Mouse (Mus musculus) adrenal gland, postnatal 14 days (tissue): ENCODE results near the gene Cog5. TPM values are rescaled to one million over a fixed set of nuclear protein-coding genes. Genes with fewer than 3 reads are reported as not detected.

Source experiments
- DNase-seq: peaks from one replicate; pipeline ENCODE4 v3.0.0; 2021; ENCODE audit warnings: mixed read lengths
- total RNA-seq: library from RNA; stranded (reverse); gene quantifications from 2 replicates; pipeline ENCODE4 v1.2.3, GENCODE M21; 2021

The Cog5 gene
- total RNA-seq, 1 experiment from 2014 or later: 35.3 TPM

GRCm38 (mm10) chr12:31895095-31895734 lies 240.5 kb downstream of the Cog5 start:
- DNase-seq: no peak

DNA sequence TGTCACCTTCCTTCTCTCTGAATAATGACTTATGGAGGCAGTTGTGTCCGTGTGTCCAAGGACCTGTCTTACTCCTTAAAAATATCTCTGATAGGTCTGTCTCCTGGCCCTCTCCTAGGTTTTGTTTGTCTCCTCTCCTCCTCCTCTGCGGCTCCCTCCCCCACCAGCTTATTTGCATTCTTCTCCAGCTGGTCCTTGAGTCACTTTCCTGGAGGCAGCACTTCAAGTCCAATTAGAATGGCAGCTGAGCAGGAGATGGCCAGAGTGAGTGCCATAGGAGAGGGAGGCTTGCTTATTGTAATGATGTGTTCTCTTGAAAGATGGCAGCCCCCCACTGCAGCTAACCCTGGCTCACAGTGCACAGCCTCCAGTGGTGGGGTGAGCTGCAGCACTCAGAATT lies 241.2 kb downstream of the Cog5 start:
- DNase-seq: peak; percentile 41

DNA sequence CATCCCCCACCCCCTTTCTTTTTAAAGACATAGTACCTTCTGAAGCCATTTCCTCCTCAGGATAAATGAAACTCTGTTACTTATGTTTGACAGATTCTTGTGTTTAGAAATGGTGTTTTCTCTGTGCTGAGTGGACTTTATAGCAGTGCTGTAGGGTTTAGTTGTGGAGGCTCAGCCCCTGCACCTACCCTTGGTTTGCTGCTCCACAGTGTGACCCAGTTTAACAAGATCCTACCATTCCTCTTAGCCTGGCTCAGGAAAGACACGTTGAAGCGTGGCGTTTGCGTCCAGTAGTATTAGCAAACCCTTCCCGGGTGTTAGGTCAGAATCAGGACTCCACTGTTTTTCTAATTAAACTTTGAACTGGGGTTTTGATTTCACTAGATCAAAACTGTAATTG lies 241.6 kb downstream of the Cog5 start:
- DNase-seq: no peak

GRCm38 (mm10) chr12:31896986-31897385 lies 242.3 kb downstream of the Cog5 start:
- DNase-seq: peak; percentile 20

- DNase-seq: no peak
Measured at GRCm38 (mm10) chr12:31897456-31897855, 242.8 kb downstream of the Cog5 start.

DNA sequence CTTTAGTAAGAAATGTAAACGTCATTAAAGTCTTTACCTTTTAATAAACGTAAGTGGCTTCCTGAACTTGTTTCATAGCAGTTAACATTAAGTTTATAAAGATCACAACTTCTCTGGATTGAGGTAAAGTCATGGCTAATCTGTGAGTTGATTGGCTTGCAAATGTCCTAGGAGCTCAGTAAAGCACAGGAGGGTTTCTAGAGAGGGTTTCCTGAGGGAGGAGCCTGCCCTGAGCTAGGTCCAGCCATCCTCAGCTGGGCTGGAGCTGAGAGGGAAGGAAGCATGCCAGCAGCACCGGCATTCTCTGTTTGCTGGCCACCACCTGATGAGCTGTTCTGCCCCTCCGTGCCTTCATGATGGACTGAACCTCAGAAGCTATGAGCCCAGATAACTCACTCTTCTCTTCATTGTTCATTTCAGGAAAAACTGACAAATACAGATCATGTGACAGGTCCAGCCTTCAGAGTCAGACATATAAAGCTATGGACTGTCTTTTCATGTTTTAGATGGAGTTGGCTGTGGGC lies 245.8 kb downstream of the Cog5 start:
- DNase-seq: no peak

GRCm38 (mm10) chr12:31905696-31906551 lies 251.3 kb downstream of the Cog5 start:
- DNase-seq: no peak

DNA sequence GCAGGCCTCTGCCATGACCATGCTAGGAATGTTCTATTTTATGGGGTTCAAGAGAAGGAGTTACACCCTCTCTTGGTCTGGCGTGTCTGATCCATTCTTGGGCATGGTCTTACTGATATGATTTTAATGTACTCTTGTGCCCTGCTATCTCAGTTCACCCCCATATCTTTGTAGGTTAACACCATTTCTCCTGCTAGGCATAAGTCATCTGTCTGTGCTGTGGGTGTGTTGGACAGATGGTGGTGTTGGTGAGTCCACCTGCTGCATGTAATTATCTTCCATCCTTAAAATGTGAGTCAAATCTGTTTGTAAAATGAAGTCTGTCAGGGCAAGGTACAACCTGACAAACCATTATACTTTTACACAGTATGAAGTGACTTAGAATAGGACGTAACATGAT lies 252.8 kb downstream of the Cog5 start:
- no peak for DNase-seq

- DNase-seq: no peak
Measured at GRCm38 (mm10) chr12:31912966-31913551, 258.4 kb downstream of the Cog5 start.

DNA sequence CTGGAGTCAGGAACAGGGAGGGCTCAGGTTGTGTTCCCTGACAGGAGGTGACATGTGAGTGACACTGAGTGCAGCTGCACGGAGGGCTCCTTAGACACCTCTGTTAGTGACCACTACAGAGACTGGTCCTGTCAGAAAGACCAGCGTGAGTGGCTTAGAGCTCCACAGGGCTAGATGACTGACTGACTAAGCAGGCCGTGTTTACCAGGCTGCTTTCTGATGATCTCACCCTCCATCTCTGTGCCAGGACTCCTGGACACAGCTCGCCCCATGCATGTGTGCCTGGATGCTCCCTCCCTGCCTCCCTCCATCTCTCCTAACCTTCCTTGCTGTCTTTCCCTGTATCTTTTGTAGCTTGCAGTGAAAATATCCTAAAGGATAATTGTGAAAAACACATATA lies 258.9 kb downstream of the Cog5 start:
- peak; percentile 67 for DNase-seq

GRCm38 (mm10) chr12:31916691-31917090 lies 262.0 kb downstream of the Cog5 start:
- DNase-seq: no peak

GRCm38 (mm10) chr12:31917245-31917644 lies 262.6 kb downstream of the Cog5 start:
- DNase-seq: peak; percentile 83

GRCm38 (mm10) chr12:31920464-31921405 lies 266.1 kb downstream of the Cog5 start:
- no peak for DNase-seq

GRCm38 (mm10) chr12:31924135-31924534 lies 269.5 kb downstream of the Cog5 start:
- no peak for DNase-seq

DNA sequence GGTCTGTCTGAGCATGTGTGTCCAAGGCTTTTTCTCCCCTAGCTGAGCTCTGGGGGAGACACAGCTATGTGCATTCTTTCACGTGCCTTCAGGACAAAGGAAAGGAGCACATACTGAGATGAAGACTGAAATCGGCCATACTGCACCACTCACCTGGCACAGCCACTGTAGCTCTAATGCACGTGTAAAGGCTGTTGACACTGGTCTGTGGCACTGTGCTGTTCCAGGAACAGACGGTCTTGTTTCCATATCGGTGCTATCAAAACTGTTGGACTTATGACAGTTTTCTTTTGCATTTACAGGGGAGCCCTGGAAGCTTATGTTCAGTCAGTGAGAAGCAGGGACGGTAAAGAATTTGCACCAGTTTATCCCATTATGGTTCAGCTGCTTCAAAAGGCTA lies 270.7 kb downstream of the Cog5 start:
- no peak for DNase-seq

GRCm38 (mm10) chr12:31926661-31927061 lies 272.0 kb downstream of the Cog5 start:
- peak; percentile 84 for DNase-seq

DNA sequence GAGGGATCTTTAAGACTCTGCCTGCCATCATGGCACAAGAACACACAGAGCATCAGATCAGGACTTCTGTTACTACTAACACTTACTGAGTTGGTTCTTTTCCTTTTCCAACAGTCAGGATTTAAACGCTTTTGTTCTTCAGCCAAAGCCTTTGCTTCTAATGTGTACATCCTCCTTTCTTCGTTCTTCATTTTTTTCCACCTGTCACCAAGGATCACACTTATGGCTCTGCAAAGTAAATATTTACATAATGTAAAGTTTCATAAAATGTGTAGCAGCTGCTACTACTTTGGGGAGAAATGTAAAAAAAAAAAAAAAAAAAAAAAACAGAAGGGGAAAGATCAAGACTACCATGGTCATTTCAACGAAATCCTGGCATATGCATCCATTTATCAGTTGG lies 273.8 kb downstream of the Cog5 start:
- DNase-seq: no peak

DNA sequence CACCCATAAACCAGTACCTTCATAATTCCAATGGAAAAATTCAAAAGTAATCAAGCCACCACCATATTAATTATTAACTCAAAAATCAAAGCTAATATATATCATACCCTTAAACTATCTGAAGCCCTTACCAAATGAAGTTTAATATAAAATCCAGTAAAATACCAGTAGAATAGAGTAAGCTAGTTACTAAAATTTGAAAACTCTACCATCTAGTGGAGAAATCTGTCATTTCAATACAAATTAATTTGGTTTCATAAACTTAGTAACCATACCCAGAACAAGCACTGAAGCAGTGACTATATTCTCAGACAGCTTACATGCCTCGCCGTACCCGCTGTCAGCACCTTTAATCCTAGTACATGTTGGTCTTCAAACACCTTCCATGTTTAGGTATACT lies 277.1 kb downstream of the Cog5 start:
- DNase-seq: no peak

DNA sequence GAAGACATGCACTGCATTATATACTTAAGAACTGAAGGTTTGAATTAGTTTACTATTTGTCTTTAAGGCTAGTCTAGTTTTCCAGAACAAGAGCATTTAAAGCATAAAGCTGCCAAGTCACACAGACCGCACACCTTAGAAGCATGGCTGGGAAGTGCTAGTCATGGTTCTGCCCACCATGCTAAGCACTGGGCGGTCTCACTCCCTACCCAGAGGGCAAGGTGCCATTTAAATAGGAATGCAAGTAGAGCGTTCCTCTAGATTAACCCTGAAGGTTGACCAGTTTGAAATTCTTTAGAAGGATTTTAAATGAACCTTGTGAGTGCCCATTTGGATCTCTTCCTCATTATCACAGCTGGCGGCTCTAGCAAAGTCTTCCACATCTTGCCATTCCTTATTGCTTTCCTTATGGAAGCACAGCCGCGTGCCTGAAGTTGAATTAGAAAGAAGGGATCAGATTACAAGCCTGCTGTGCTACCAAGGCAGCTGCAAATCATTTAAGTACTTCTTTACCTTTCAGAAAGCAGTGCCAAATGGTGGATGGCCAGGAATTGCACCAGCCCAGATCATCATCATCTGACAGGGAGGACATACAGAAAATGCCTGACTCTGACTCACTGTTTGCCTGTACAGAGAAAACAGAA lies 282.1 kb downstream of the Cog5 start:
- no peak for DNase-seq

GRCm38 (mm10) chr12:31937613-31938012 lies 282.9 kb downstream of the Cog5 start:
- no peak for DNase-seq

GRCm38 (mm10) chr12:31938391-31938997 lies 283.8 kb downstream of the Cog5 start:
- DNase-seq: no peak
